Mouse (Mus musculus) WW6 (cell line): Measurements from ENCODE around the gene Gpn2.

Experiments
- DNase-seq: peaks from one replicate; pipeline ENCODE4 v3.0.0-alpha.2; 2013; ENCODE audit warnings: low read depth, low spot score

Gpn2 gene

DNA sequence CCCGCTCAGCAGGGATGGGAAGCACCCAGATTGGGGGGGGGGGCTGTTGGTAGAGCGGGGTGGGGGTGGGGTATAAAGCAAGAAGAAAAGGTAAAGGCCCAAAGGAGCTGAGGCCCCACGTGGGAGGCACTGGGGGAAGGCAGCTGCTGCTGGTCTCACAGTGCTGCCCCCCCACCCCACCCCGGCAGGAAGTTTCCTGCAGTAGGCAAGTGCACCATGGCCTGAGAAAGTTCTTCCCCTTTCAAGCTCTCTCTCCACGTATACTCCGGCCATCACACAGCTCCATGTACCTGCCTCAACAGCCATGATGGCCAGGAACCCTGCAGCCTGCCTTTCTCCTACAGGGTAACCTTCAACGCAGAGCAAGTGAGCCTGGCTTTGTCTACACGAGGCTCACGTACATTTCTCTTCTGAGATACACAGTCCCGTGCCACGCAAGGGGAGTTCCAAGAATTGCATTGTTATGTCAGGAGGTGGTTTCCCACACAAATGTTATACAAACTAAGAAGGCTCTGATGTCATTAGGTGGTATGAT lies 38.1 kb downstream of the Gpn2 start:
- no peak for DNase-seq

DNA sequence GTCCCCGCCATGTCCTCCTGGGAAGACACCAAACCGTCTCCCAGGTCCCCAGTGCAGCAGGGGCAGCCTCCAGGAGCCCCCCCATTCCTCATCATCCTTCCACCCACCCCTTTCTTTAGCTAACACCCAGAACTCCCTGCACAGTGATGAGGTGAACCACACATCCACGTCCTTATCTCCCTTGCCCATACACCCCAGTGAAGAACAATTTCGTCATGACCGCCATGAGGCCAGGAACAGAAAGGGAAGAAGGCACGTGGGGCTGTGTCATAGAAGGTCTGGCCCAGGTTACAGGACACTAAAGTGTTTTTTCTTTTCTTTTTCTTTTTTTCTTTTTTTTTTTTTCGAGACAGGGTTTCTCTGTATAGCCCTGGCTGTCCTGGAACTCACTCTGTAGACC lies 40.7 kb downstream of the Gpn2 start:
- no peak for DNase-seq

DNA sequence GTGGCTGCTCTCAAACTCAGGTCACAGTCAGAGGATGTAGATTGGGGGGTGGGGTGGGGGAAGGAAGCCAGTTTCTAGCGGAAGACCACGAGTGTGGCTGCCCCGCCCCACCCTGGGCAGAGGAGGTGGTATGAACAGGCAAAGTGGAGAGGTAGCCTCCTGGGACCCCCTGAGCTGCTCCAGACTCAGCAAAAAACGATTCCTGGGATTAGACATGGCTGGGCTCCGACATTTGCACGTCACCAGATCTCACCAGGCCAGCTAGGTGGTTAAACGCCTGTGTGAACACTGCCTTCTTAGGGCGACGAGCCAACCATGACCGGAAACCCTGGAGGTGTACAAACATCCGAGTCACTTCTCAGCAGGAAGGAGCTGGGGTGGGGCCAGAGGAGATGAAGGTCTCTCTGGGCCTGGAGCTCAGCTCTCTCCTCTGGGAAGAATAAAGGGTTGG lies 41.5 kb downstream of the Gpn2 start:
- DNase-seq = no peak

DNA sequence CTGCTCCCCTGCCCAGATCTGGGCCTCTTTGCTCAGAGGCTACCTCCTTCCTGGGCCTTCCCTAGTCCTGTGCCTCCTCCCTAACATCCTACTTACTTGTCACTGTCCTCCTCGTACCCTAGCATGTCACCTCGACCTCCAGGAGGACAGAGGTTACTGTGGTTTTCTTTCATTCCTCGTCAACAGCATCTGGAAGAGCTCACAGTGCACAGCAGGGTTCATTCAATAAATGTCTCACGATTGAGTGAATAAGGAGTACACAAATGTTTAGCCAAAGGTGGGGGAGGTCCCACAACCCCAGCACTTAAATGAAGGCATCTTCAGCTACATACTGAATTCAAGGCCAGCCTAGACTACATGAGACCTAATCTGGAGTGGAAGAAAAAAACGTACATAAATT lies 42.1 kb downstream of the Gpn2 start:
- no peak for DNase-seq

DNA sequence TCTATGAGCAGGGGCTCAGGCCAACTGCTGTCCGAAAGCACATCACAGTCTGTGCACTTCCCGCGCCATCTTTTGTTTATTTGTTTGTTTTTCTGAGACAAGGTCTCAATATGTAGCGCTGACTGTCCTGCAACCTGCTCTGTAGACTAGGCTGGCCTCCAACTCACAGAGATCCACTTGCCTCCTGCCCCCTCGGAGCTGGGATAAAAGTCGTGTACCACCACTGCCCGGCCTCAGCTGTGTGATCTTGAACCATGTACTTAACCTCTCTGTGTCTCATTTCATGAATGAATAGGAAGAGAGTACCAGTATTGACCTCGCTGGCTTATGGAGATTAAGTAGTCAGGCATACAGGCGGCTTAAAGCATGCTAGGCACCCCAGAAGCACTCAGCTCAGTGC lies 42.5 kb downstream of the Gpn2 start:
- DNase-seq = no peak

DNA sequence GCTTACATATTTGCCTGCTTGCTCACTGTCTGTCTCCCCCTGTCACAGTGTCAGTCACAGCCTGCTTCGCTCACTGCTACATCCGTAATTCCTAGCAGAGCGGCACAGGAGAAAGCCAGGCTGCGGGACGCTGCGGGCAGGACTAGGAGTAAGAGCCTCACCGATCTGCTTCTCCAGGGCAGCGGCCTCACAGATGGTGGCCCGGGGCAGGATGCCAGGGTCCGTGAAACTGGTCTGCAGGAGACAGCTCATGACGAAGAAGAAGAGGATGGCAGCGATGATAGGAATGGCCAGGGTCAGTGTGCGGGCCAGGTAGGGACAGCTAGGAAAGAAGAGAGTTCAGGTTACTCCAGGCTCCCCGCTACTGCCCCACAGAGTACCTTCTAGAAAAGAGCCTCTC lies 42.9 kb downstream of the Gpn2 start:
- no peak for DNase-seq

DNA sequence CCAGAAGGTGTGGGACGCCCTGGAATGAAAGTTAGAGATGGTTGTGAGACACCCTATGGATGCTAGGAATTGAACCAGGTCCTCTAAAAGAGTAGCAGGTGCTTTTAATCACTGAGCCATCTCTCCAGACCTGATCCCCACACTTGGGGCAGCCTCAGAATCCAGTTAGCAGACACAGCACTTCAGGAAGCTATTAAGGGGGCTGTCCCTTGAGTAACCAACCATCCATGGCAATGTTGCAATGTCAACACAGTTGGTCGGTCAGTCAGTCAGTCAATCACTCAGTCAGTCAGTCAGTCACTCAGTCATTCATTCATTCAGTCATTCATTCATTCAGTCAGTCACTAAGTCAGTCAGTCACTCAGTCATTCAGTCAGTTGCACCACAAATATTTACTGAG lies 44.4 kb downstream of the Gpn2 start:
- no peak for DNase-seq

DNA sequence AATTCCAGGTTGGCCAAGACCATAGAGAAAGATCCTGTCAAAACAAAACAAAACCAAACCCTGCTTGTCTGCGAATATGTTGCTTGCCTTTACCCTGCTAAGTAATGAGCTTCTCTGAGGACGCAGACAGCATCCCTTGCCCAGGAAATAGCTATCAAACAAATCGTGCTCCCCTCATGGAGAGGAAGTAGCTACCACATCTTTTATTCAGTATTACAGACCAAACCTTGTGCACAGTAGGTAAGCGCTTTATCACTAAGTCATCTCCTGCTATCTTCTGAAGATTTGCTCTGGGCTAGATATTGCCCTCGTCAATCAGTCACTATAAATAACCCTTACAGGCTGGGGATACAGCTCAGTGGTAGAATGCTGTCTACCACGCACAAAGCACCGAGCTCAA lies 45.0 kb downstream of the Gpn2 start:
- DNase-seq = no peak

DNA sequence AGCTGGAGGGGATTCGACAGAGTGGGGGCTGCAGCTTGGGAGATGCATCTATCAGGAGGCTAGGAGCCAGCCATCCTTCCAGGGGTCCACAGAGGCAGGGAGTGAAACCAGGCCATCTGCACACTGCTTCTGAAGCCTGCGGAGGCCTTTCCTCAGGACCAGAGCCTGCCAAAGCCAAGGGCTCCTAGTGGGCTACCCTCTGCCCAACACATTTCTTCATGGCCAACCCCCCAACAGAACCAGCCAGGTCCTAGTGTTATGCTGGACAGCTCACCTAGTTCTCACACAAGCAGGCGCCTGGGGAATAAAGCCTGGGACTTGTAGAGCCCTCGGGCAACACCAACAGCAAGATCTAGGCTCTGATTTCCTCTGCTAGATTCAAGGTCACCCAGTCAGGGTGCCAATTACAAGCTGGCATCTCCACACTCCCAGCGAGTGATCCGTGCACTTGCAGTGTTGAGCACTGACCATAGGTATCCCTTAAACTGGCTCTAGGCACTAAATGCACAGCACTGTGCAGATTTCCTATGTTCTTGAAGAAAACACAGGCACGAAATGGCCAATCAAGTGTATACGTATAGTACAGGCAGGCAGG lies 46.3 kb downstream of the Gpn2 start:
- DNase-seq = no peak

DNA sequence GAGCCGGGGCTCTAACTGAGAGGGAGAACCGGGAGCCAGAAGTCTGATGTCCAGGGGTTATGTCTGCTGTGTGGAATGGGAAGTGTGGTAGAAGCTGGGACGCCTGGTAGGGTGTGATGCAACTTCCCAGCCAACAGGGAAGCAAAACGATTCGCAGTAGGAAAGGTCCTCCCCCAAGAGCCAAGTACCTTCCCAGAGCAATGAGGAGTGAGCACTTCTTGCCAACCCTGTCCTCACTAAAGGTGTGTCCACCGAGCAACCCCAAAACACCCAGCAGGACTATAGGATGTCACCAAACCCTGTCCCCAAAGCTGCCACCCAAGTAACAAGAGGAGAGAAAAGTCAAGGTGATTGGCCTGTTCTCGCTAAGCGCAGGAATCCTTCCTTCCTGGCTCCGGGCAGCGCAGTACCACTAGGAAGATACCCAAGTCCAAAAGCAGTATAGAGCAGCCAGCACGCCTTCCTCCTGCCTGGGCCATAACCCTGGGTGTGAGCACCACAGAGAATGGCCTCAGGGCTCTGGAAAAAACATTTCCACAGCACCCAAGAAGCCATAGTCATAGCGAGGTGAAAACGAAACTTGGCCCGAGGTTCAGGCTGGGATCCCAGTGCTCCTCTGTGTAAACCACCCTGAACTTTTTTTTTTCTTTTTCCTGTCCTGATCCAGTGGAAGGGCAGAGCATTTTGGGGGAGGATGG lies 47.1 kb downstream of the Gpn2 start:
- no peak for DNase-seq

DNA sequence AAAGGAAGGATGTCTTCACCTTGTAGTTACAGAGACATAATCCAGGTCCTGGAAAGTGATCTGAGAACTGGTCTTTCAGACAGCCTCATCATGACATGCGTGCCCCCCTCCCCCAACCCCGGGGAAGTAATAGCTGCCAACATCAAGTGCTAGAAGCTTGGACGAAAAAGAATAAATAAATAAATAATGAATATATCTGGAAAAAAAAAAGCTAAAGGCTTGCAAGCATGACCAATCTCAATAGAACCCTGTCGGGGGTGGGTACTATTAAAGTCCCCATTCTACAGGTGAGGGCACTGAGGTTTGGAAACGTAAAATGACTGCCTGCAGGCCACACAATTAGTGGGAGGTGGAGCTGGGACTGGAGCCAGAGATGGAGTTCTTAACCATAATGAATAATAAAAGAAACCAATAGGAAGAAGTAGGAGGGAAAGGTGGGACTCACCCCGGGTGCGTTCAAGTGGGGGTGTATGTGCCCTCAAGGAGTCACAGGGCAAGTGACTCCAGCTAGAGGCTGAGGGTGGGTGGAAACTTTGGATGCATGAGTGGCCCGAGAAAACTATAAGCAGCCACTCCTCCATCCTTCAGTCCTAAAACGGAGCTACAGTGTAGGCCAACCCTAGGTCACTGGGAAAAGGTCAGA lies 47.7 kb downstream of the Gpn2 start:
- DNase-seq = no peak

DNA sequence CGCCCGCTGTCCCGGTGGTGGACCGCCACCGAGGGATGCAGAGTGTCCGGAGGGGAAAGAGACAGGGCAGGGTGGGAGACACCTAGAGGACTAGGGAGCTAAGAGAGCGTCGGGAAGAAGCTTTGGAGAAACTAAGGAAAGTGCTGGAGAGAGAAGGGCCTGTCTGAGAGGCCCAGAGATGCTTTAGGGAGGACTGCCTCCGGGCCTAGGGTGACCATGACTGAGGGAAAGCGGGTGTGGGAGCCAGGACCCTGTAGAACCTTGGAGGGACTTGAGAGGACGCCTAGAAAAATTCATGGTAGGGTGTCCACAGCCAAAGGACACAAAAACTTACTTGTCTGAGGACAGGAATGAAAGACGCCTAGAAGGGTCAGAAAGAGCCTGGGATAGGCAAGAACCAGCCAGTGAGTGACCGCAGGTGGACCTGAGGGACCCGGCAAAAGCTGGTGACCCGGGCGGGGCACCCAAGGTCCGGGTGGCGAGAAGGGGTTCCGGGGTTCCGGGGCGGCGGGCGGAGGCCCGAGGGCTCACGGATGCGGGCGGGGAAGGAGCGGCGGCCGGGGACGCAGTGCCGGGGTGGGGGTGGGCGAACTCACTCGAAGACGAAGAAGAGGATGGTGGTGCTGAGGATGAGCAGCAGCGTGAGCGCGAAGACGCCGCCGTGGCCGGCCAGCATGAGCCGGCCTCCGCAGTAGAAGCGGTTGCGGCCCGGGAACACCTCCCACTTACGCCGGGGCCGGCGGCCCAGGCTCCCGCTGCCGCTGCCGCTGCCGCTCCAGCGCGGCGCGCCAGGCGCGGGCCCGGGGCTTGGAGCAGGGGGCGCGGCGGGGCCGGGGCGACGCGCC lies 48.5 kb downstream of the Gpn2 start:
- no peak for DNase-seq

DNA sequence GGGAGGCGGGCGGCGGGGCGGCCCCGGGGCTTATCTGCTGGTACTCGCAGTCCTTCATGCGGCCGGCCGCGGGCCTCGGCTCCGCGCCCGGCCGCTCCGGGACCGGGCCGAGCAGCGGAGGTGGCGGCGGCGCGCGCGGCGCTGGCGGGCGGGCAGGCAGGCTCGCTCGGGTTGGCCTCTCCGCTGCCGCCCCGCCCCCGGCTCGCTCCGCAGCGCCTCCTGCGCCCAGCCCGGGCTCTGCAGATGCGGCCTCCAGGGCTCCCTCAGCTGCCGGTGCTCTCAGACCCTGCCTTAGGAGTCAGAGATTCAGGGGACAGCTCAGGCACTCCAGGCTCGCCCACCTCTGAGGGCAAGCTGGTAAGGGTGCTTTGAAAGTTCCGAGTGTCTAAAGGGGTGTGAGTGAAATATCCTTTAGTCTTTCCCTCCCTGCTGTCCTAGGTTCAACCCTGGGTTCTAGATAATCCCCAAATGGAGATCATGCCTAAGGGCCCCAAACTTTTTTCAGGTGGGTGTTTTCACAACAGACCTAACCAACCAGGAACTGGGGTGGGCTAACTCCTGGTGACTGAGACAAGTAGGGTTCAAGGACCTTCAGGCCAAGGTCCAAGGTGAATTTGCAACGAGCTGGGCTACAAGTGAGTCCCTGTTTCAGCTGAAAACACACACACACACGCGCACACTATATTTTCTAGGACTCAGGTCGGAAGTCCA lies 49.3 kb downstream of the Gpn2 start:
- DNase-seq = no peak

DNA sequence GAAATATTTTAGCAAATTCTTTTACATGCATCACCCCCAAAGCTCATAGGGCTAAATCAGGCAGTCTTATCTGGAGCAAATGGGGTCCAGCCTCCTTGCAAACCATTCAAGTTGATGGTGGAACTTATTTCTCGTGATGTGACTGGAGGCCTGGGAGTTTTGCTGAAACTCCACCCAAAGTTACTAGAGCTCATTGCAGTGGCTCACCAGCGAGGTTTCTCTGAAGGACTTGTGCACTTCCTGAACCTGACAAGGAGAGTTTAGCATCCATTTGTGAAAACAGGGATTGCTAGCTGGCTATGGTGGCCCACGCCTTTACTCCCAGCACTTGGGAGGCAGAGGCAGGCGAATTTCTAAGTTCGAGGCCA lies 49.9 kb downstream of the Gpn2 start:
- DNase-seq = no peak
